Mouse (Mus musculus) right cerebral cortex, postnatal 4 days (tissue): Measurements from ENCODE around the gene Gm20388.

Source experiments
- DNase-seq: peaks from one replicate; pipeline ENCODE4 v3.0.0-alpha.2; 2022

The Gm20388 gene

DNA sequence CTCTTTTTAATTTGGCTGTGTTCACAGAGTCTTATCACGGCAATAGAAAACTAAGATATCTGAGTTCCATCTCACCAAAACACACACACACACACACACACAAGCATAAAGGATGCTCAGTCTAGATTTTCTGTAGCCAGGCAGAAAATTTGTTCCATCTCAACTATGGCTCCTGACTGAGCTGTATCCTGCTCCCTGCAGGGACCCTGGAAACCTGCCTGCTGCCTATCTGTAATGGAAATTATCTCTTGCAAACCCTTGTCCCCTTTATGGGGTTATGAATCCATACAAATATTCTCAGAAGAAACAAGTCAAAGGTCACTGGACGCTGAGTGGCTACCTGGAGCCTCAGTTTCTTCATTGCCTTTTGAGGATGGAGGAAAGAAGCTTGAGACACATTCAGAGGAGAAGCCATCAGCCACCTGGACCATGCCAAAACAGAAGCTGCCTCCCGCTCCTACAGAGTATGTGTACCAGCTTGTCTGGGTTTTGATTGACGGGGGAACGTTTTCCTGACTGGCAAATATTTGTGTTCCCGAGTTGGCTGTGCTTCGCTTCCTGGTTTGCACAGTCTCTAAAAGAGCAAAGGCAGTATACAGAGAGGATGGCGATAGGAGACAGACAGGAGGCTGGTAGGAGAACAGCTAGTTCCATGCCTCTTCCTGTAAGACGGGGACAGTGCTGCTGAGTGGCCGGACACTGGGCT is 681.1 kb downstream of the Gm20388 start:
- no peak for DNase-seq

DNA sequence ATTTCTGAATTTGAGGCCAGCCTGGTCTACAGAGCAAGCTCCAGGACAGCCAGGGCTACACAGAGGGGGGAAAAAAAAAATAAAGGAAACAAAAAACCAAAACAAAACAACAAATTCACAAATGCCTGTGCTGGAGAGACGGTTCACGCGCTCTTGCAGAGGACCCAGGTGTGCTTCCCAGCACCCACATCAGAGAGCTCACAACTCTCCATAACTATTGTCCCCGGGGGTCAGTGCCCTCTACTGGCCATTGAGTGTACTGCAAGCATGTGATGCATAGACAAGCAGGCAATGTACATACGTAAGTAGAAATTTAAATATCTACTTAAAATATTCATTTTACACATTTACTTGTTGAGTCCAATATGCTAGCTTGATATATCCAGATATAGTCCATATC is 683.9 kb downstream of the Gm20388 start:
- DNase-seq: no peak

DNA sequence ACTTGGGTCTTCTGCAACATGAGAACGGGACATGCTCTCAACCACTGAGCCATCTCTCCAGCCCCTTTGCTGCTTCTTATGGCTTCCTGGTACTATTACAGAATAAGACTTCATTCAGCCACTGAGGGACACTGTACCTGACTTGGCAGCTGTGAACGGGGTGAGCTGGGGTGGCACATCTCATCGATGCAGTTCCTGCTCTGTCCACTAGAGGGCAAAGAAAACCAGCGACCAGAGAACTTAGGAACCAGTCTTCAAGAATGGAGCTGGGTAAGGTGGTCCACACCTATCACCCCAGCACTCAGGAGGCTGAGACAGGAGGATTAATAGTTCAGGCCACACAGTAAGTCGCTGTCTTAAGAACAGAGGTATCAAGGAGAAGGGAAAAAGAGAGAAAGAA is 685.3 kb downstream of the Gm20388 start:
- peak; percentile 61 for DNase-seq

DNA sequence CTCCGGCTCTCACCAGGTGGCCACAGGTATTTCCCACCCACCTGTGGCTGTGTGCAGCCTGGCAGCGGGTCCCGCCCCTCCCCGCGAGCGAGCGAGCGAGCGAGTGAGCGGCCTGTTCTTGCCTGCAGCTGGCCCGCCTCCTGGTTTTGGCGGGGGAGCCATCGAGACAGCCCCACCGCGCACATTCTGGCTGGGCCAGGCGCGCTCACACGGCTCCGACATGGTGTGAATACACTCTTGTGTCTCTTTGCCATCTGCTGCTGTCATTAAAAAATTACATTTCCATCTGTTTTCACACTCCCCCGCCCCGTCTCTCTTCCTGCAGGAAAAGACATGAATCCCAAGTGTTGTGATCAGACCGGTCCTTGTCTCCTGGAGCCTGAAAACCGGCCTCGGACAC is 687.9 kb downstream of the Gm20388 start:
- peak; percentile 75 for DNase-seq

DNA sequence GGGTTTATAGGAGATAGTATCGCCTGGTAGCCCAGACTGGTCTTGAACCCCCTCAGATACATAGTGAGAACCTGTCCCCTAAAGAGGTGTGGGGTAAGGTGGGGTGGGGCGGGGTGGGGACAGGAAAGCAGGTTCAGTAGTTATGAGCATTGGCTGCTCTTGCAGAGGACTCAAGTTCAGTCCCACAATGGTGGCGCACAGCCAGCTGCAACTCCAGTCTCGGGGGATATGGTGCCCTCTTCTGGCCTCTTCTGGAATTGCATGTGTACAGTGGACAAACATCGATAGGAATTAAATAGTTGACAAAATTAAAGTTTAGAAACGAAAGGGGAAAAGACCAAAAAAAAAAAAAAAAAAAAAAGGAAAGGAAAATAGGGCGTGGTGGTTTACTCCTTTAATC is 688.9 kb downstream of the Gm20388 start:
- peak; percentile 85 for DNase-seq

DNA sequence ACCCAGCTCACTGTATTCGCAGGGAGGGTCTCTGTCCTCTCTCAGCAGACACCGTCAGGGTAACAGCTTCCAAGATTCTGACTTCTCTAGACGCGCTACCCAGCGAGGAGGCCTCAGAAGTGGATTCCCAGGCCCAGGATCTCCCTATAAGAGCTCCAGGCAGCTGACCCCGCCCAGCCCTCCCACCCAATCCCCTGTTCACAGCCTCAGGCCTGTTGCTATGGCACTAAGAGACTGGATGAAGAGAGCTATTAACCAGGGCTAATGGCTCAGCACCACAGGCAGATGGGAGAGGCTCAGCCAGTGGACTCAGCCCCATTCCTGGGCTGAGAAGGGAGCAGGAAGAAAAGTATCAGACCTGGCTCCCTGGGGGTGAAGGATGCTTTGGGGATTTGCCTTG is 692.0 kb downstream of the Gm20388 start:
- no peak for DNase-seq

DNA sequence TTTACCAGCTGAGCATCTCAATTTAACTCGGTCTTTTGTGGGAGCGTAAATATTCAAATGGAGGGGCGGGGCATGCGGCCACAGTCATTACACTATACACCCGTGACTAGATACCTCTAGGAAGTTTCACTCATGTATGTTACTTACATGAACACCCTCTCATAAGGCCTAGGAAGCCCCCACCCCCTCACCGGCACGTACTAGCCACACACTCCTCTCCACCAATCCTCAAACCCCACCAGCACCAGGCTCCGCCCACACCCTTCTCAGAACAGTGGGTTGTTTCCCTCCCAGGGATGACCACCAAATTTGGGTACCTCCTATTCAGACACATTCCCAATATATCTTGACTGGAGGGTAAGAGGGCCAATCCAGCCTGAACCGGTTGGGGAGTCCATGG is 696.8 kb downstream of the Gm20388 start:
- no peak for DNase-seq

DNA sequence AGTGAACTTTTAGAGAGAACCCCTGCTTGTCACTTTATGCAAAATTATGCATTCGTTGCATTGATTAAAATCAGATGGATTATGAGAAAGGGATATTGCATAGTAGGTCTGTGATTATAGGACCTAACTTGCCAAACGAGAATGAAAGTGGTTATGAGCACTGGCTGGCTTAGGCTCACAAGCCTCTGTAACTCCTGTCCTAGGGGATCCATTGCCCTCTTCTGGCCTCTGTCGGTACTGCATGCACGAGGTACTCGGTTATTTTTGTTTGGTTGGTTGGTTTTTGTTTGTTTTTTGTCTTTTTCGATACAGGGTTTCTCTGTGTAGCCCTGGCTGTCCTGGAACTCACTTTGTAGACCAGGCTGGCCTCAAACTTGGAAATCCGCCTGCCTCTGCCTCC is 697.2 kb downstream of the Gm20388 start:
- peak; percentile 94 for DNase-seq

DNA sequence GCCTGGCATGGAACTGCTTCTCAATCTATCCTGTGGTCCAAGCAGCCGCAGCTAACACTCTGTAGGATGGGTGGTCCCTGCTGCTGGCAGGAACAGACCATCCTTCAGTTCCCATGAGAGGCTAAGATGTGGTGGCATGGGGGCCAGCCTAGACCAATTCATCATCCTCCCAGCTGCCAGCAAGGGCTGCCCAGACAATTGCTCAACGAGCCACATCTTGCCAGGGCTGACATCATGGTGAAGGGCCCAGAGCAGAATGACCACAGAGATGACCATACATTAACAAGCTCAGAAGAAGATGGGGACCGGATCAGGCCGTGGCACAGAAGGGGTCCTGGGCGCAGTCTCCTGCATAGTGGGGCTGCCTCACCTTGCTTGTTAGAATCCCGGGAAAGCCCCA is 700.2 kb downstream of the Gm20388 start:
- no peak for DNase-seq

DNA sequence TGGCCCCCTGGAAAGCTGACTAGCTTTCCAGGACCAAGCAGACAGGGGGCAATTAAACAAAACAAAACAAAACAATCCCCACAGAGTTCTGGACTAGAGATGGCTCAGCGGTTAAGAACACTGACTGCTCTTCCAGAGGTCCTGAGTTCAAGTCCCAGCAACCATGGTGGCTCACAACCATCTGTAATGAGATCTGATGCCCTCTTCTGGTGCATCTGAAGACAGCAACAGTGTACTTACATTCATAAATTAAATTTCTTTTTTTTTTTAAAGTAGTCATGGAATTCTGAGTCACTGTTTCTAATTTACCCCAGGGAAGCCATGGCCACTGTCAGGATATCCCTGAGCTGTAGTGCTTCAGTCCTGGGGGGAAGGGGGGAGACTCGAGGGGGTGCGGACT is 703.9 kb downstream of the Gm20388 start:
- DNase-seq: no peak

DNA sequence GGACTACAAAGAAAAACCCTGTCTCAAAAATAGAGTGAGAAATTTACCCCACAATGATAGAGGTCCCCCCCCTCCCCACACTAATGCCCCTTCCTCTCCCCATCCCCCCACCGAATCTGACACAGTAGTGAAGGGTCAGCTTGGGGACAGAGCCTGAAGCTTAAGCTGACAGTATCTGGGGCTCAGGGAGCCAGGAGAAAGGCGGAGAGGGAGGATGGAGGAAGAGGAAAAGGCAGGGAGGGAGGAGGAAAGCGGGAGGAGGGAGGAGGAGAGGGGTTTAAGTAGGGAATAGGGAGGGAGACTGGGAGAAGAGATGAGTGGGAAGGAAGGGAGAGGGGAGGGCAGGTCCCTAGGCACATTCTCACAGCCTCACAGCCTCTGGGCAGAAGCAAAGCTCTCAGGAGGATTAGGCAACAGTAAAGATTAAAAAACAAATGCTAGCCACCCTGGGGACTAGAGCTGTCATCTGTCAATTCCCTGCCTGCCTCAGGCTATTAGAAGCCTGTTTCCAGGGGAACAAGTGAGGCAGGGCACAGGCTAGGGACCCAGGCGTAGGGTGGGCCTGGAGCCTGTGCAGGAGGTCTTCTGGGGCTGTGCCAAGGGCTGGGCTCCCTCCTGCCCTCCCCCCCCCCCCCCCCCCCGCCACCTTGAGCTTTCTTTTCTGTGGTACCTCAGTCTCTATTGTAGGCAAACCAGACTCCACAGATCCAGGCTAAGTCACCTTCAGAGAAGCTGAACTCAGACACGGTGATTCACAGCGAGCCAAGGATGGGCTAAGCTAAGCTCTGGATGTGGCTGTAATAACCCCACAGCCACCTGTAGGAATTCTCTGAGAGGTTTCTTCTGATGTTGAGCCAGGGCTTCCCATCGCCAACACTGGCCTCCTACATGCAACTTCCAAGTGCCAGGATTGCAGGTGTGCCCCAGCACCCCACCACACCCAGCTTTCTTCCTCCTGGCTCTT is 706.3 kb downstream of the Gm20388 start:
- no peak for DNase-seq

DNA sequence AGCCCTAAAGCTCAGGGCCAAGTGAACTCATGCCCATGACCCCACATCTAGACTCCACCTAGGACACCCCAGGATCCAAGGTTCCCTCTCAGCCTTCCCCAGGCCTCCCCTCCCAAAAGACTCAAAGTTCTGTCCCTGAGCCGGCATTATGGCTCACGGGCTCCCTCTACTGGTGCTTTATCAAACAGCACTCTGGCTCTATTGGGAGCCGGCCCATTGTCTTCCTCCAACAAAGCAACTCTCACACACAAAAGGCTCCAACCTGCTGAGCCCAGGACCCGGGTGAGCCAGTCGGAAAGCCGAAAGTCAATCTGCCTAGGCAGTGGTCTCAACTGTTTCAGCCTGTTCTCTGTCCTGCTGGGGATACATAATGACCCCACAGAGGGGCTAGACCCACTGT is 707.5 kb downstream of the Gm20388 start:
- DNase-seq: peak; percentile 77

DNA sequence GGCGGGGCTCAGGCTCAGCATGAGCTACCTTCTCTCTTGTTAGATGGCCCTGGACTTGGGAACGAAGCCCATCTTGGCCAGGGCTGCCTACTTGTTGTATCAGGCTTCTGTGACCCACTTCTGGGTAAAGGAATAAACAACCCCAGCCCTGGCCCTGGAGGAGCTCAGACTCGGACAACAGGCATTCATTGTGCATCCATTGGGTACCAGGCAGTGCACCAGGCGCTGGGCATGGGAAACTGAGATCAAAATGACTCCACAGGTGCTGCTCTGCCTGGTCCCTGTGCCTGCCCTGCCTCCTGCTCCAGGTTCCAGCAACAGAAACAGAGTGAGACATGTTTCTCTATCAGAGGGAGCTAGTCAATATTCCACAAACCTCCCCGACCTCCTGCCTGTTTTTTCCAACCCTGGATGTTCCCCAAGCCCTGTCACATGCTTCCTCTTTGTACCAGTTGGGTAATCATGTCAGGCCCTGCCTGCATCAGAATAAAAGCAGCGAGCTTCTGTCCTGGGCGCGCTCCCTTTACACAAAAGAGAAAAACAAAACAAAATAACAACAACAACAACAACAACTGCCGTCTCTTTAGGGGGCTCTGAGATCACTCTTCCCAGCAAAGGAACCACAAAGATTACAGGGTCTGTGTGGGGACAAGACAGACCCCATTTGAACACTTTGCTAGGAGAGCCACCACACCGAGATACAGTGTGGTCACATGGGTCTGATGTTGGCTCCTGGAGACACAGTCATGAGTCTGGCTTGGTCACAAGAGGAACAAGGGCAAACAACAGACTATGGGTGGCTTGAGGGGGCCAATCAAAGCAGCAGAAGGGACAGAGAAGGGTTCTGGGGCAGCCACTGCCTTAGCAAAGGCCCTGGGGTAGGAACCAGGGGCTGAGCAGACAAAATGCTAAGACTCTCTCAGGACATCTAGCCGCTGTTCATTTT is 708.9 kb downstream of the Gm20388 start:
- DNase-seq: no peak

DNA sequence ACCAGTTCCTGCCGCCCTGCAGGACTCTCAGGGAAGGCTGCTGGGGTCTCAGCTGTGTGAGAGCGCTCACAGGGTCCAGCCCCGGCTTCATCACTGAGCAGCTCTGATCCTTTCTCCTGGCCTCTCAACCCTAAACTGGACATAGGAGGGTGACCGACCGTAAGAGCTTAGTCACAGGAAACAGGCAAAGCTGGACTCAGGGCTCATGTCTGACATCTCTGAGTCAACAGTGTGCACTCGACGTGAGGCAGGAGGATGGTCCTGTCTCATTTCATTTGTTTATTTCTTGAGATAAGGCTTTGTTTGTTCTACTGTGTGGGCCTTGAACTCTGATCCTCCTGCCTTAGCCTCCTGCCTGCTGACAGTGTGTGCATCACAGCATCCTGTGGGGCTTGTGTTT is 709.8 kb downstream of the Gm20388 start:
- DNase-seq: no peak

DNA sequence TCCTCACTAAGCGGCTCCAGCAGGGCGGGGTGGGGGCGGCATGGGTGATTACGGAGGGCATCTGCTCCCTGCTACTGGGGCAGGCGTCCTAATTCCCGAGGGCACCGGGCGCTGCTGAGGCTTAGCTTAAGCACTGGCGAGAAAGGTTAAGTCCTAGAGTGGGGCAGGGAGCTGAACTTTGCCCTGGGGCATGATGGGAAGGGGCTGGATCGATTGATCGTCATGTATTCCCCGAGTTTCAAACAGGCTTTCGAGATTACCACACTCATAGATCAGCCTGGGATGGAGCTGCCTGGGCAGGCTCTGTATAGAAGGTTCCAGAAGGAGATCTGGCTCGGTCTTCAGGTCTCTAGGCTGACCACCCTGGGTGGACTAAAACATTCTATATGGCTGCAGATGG is 711.5 kb downstream of the Gm20388 start:
- DNase-seq: no peak

DNA sequence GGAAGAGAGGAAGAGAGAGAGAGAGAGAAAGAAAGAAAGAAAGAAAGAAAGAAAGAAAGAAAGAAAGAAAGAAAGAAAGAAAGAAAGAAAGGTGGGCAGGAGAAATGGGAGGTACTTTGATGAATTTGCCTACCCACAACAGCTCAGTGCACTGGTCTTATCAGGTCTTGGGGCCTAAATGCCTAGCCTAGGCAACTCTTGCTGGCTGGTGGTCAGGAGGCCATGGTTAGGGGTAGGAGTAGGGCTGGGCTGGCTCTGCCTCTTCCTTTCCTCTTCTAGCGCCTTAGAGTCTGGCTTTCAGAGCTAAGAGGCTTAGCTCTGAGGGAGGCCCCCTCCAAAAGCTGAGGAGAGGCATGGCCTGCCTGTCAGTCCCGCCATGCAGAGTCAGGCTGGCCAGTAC is 713.0 kb downstream of the Gm20388 start:
- no peak for DNase-seq

DNA sequence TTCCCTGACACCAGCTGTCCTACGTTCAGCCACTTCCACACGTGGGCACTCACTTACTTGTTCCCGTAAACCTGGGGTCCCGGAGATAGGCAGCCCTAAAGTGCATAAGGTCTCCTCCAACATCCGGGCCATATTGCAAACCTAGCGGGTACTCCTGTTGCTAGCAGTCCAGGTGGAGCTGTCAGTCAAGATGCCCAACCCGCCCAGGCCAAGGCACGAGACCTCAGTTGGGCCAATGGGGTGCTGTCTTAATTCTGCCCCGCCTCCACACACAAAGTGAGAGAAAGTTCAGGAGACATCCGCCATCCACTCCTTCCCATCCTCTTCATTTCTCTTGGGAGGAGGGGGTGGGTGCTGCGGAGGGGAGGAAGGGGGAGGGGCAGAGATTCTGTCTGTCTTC is 715.8 kb downstream of the Gm20388 start:
- DNase-seq: no peak

DNA sequence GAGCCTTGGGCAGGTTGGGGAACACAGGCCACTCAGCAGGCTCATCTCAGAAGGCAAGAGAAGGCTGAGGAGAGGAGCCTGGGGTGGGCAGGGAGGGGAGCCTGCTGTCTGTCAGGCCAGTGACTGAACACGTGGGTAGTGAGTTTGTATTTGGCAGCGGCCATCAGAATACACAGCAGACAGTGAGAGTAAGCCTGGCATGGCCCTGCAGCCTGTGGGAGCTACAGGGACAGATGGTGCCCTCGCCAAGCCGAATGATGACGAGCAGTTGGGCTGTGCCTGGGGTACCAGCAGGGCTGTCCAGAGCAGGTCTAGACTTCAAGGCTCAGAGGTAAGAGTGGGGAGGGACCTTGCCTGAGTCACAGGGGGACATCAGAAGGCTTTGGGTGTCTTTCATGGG is 716.7 kb downstream of the Gm20388 start:
- DNase-seq: no peak

DNA sequence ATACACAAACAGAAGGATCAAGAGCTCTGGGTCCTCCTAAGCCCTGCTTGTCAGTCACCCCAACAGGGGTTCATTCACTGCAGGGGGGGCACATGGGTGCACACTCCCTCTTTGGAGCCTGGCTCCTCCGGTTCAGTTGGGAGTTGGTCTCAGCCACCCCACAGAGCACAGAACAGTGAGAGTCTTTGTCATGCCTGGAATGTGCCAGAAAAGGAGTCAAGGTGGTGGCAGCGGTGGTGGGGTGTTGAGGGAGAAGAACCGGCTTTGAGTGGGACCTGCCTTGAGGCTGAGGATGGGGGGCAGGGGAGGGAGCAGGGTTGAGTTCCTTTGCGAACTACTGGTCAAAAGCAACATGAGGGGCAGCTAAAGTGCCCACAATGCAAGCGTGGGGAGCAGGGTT is 719.4 kb downstream of the Gm20388 start:
- no peak for DNase-seq

DNA sequence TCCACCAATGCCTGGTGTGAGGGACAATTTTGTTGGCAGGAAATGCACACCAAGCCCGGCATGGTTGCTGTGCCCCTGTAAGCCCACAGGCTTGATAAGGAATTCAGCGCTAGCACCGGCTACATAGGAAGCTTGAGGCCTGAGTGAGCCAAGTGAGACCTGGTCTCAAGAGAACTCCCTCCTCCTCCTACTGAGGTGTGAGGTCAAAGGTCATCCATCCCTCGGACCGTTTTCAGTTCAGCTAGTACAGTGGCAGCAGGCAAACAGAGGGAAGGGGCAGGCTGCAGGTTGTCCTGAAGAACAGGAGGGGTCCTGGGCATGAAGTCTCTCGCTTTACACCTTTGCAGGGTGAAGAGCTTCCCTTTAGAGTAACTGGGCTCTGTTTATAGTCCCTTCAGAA is 720.2 kb downstream of the Gm20388 start:
- no peak for DNase-seq

DNA sequence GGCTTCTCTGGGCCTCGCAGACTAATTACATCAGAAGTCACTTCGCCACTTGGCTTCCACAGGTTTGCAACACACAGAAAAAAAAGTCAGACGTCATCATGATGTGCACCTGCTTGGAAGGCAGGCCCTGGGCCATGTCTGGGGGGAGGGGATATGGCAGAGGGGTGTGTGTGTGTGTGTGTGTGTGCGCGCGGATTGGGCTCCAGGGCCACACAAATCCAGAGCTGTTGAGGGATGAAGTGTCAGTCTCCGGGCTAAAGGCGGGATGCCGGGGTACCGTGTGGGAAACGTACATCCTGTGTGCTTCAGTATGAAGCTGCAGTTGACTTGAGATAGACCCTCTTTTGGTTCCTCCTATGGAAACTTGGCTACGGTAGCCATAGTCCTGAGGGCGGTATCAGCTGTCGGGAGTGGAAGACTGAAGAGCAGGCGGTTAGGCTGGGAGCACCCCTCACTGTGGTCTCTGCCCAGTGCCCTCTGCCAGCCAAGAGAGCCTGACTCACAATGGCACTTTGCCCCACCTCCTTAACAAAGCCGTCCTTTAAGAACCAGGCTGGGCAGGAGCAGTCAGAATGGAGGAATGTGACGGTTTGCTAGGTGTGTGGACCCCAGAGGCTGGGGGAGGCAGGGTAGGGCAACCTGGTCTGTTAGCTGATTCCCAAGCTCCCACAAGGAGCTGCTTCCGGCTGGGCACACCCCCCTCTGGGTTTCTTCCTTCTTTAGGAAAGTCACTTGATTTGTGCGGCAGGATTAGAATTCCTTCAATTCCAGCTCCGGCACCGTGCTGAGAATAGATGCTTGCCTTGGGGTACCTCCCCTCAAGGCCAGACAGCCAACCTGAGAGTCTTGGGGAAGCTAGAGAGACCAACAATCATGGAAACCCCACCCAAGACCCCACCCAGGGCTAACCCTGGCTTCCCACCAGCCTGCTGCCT is 721.1 kb downstream of the Gm20388 start:
- no peak for DNase-seq
